Mouse (Mus musculus) midbrain, embryonic 10.5 days (tissue): ENCODE data around the gene Faf1. TPM values are rescaled to one million over a fixed set of nuclear protein-coding genes. Genes with fewer than 3 reads are reported as not detected.

Experiments used
- DNase-seq: peaks from one replicate; pipeline ENCODE4 v3.0.0-alpha.2; 2017; ENCODE audit warnings: low spot score
- H3K27ac ChIP-seq: fragments of 300-500 bp; sonication (generic); replicated peaks from 2 replicates; pipeline ENCODE4 v1.5.1; 2016; ENCODE audit warnings: mild to moderate bottlenecking
- H3K27me3 ChIP-seq: fragments of 300-500 bp; sonication (generic); 2 replicates; pipeline ENCODE4 v1.6.1; 2016; ENCODE audit warnings: low read depth, mild to moderate bottlenecking; ENCODE audit not compliant: poor library complexity, severe bottlenecking
- H3K36me3 ChIP-seq: fragments of 300-500 bp; sonication (generic); 2 replicates; pipeline ENCODE4 v1.6.1; 2016; ENCODE audit warnings: mild to moderate bottlenecking, moderate library complexity
- H3K4me1 ChIP-seq: fragments of 300-500 bp; sonication (generic); 2 replicates; pipeline ENCODE4 v1.6.1; 2016
- H3K4me3 ChIP-seq: fragments of 300-500 bp; sonication (generic); 2 replicates; pipeline ENCODE4 v1.5.1; 2016; ENCODE audit warnings: mild to moderate bottlenecking, moderate library complexity
- H3K9me3 ChIP-seq: fragments of 300-500 bp; sonication (generic); replicated peaks from 2 replicates; pipeline ENCODE4 v1.6.1; 2016; ENCODE audit warnings: mild to moderate bottlenecking
- whole genome bisulfite sequencing: fragments of 180-500 bp; shearing (Covaris S2); methylation state at CpG from one replicate; pipeline ENCODE4 v1.1.7; 2016; 5-methylcytosine and 5-hydroxymethylcytosine counted together
- polyA plus RNA-seq: library from polyadenylated mRNA; unstranded; fragments of >200 nt; fragmentation: Nextera tagmentation; extraction: Ambion mirVana; gene quantifications from 2 replicates; pipeline ENCODE4 v1.2.1, GENCODE M21; 2016

Faf1 gene
- polyA plus RNA-seq, 1 experiment from 2014 or later, result 30.5 TPM

DNA sequence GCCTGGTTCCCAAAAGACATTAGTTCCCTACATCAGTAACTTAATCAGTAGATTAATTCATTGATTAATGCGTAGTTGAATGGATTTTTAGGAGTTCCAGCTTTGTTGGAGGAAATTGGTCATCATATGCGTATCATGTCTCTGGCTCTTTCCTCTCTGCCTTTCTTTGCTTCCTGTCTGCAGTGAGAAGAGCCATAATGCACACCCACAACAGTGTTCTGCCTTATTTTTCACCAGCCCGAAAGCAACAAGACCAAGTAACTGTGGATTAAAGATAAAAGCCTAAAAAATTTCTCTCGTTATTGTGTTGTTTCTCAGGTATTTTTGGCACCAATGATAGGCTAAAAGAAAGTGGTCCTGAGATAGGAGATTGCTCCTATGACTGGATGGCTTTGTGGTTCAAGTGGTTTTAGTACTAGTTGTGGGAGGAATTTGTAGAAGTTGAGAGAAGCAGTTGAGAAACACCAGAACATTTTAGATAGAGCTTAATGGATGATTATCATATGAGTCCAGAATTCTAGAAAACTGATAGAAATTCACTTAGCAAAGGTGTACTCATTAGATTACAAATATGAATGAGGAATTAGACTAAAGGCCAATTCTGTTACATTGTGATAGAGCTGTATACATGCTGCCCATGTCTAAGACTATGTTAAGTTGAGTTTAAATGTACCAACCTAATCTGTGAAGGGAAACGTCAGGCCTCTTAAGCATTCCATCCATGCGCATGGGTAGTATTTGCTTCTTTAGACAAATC is 221.6 kb downstream of the Faf1 start:
- Histone ChIP-seq H3K27me3 (no peaks in the 10 kb centered on the region), H3K9me3 (no peaks in the 10 kb centered on the region), H3K4me1 (no peaks in the 10 kb centered on the region), H3K4me3 (no peak overlapping the region), H3K27ac (no peak overlapping the region), H3K36me3 (0 out of 2 replicates have a peak, but pooled peaks cover 2% of the 10 kb centered on the region)
- DNase-seq, result no peak
- 95% methylated on average over 6 of the region's 6 CpGs for WGBS

GRCm38 (mm10) chr4:109901076-109901475 is 224.7 kb downstream of the Faf1 start:
- no peaks in the 10 kb centered on the region for H3K27me3 ChIP-seq
- H3K4me1 ChIP-seq, result no peaks in the 10 kb centered on the region
- H3K36me3 ChIP-seq, result 0 out of 2 replicates have a peak, but pooled peaks cover 2% of the 10 kb centered on the region
- no peak overlapping the region for H3K4me3 ChIP-seq
- no peaks in the 10 kb centered on the region for H3K9me3 ChIP-seq
- no peak for DNase-seq
- no peak overlapping the region for H3K27ac ChIP-seq
- WGBS, result 88% methylated on average over 2 of the region's 2 CpGs

DNA sequence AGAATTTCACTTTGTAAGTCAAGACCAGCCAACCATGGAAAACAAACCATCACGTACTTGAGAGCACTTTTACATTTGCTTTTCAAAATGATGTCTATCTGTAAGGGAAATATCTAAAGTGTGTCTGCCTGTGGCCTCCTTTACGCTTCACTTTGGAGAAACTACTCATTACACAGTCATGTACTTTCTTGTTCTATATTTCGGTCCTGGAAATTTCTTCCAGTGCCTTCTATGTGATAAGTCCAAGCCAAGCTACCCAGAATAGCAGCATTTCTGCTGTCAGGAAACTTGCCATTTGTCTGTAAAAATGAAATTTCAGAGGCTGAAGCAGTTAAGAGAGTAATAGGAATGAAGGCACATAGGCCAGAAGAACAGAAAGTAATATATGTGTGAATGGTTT is 228.1 kb downstream of the Faf1 start:
- Histone ChIP-seq H3K4me1 (no peaks in the 10 kb centered on the region), H3K4me3 (no peak overlapping the region), H3K27ac (no peak overlapping the region), H3K9me3 (no peaks in the 10 kb centered on the region), H3K27me3 (no peaks in the 10 kb centered on the region), H3K36me3 (0 out of 2 replicates have a peak, but pooled peaks cover 2% of the 10 kb centered on the region)
- WGBS, result 95% methylated on average over 3 of the region's 3 CpGs
- no peak for DNase-seq

DNA sequence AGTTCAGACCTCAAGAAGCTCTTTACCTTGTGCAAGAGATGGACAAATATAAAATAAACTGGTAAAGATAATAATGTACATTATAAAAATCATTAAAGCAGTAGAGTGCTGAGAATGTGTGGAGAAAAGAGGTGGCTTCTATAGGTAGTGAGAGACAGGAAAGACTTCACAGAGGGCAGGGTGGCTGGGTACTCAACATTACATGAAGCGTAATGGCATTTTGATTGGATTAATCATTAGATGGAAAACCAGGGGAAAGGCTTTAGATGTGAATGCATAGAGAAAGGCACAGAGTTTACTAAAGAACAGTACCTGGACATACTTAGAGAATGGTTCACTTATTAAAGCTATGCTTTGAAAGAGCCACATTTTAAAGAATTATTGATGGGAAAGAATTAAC is 252.7 kb downstream of the Faf1 start:
- Histone ChIP-seq H3K4me3 (no peak overlapping the region), H3K4me1 (no peaks in the 10 kb centered on the region), H3K36me3 (no peaks in the 10 kb centered on the region), H3K9me3 (no peaks in the 10 kb centered on the region), H3K27me3 (no peaks in the 10 kb centered on the region), H3K27ac (no peak overlapping the region)
- DNase-seq, result no peak
- 96% methylated on average over 1 of the region's 1 CpGs for WGBS

DNA sequence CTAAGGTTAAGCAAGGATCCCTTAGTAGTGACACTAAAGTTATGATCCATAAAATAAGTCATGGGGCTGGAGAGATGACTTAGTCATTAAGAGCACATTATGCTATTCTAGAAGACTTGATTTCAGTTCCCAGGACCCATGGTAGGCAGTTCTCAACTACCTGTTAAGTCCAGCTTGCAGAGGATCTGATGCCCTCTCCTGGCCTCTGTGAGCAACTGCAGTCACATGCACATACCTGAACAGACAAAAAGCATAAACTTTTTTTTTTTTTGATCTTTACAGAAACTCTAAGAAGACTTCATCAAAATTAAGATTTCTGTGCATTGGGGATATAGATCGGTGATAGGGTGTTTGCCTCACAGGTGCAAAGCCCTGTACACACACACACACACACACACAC is 254.1 kb downstream of the Faf1 start:
- DNase-seq, result no peak
- WGBS, result 80% methylated on average over 1 of the region's 1 CpGs
- Histone ChIP-seq H3K4me3 (no peak overlapping the region), H3K27me3 (no peaks in the 10 kb centered on the region), H3K4me1 (no peaks in the 10 kb centered on the region), H3K27ac (no peak overlapping the region), H3K9me3 (no peaks in the 10 kb centered on the region), H3K36me3 (peaks cover 2% of the 10 kb centered on the region; the same call in 1 of the 2 replicates)

GRCm38 (mm10) chr4:109930935-109931334 is 254.5 kb downstream of the Faf1 start:
- no peak for DNase-seq
- Histone ChIP-seq H3K27ac (no peak overlapping the region), H3K9me3 (no peaks in the 10 kb centered on the region), H3K4me3 (no peak overlapping the region), H3K36me3 (peaks cover 4% of the 10 kb centered on the region; the same call in 1 of the 2 replicates), H3K4me1 (no peaks in the 10 kb centered on the region), H3K27me3 (no peaks in the 10 kb centered on the region)
- 96% methylated on average over 1 of the region's 1 CpGs for WGBS

GRCm38 (mm10) chr4:109936557-109936956 is 260.2 kb downstream of the Faf1 start:
- WGBS, result 95% methylated on average over 3 of the region's 3 CpGs
- no peaks in the 10 kb centered on the region for H3K27me3 ChIP-seq
- H3K36me3 ChIP-seq, result peaks cover 7% of the 10 kb centered on the region; the same call in 1 of the 2 replicates
- DNase-seq, result no peak
- peaks cover 12% of the 10 kb centered on the region for H3K4me1 ChIP-seq
- H3K27ac ChIP-seq, result no peak overlapping the region
- H3K9me3 ChIP-seq, result no peaks in the 10 kb centered on the region
- H3K4me3 ChIP-seq, result no peak overlapping the region

- H3K9me3 ChIP-seq, result no peaks in the 10 kb centered on the region
- peak overlapping the region; percentile 28 for H3K27ac ChIP-seq
- no peak overlapping the region for H3K4me3 ChIP-seq
- DNase-seq, result no peak
- H3K4me1 ChIP-seq, result peaks cover 12% of the 10 kb centered on the region
- no peaks in the 10 kb centered on the region for H3K27me3 ChIP-seq
- peaks cover 7% of the 10 kb centered on the region; the same call in 1 of the 2 replicates for H3K36me3 ChIP-seq
Measured at GRCm38 (mm10) chr4:109939291-109939690, 262.9 kb downstream of the Faf1 start.

GRCm38 (mm10) chr4:109945554-109945953 is 269.2 kb downstream of the Faf1 start:
- no peaks in the 10 kb centered on the region for H3K4me1 ChIP-seq
- no peak overlapping the region for H3K4me3 ChIP-seq
- no peak for DNase-seq
- no peaks in the 10 kb centered on the region for H3K9me3 ChIP-seq
- H3K27ac ChIP-seq, result no peak overlapping the region
- no peaks in the 10 kb centered on the region for H3K27me3 ChIP-seq
- no peaks in the 10 kb centered on the region for H3K36me3 ChIP-seq
- WGBS, result 94% methylated on average over 1 of the region's 1 CpGs

- Histone ChIP-seq H3K27ac (no peak overlapping the region), H3K4me1 (no peaks in the 10 kb centered on the region), H3K27me3 (no peaks in the 10 kb centered on the region), H3K36me3 (no peaks in the 10 kb centered on the region), H3K9me3 (no peaks in the 10 kb centered on the region), H3K4me3 (no peak overlapping the region)
- 93% methylated on average over 3 of the region's 3 CpGs for WGBS
- no peak for DNase-seq
Measured at GRCm38 (mm10) chr4:109949307-109949706, 272.9 kb downstream of the Faf1 start.

DNA sequence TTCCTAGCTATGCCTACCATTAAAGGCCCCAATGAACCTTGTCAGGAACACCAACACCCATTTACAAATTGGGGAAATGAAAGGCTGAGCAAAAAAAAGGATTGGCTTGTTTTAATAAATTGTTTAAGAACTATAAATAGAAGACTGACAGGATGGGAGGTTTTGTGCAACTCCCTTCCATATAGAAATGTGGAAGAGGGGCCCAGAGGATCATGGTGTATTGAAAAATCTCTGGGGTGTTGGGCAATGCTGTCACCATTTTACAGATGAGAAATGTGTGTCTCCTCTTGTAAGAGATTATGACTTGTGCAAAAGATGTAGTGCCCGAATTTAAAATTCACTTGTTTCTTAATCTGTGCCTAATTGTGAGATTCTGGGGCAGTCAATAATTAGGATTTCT is 277.1 kb downstream of the Faf1 start:
- Histone ChIP-seq H3K4me3 (no peak overlapping the region), H3K27ac (no peak overlapping the region), H3K9me3 (no peaks in the 10 kb centered on the region), H3K36me3 (no peaks in the 10 kb centered on the region), H3K4me1 (no peaks in the 10 kb centered on the region), H3K27me3 (no peaks in the 10 kb centered on the region)
- WGBS, result 76% methylated on average over 1 of the region's 1 CpGs
- no peak for DNase-seq

GRCm38 (mm10) chr4:109960201-109960935 is 284.0 kb downstream of the Faf1 start:
- WGBS, result 77% methylated on average over 5 of the region's 5 CpGs

More at GRCm38 (mm10) chr4:109960201-109960935, 284.0 kb downstream of the Faf1 start:
- Histone ChIP-seq H3K27ac (no peak overlapping the region), H3K4me3 (no peak overlapping the region), H3K36me3 (peaks cover 6% of the 10 kb centered on the region; the same call in 1 of the 2 replicates), H3K27me3 (no peaks in the 10 kb centered on the region), H3K4me1 (peaks cover 4% of the 10 kb centered on the region; the same call in 1 of the 2 replicates), H3K9me3 (no peaks in the 10 kb centered on the region)
- no peak for DNase-seq
